Mouse (Mus musculus) stomach, embryonic 16.5 days (tissue): Measurements from ENCODE around the gene Unk. TPM values are rescaled to one million over a fixed set of nuclear protein-coding genes. Genes with fewer than 3 reads are reported as not detected.

Experiments used
- ATAC-seq: fragments of 200-750 bp; cut with Nextera tagmentation; 2 replicates; pipeline ENCODE4 v1.8.0; 2017; ENCODE audit warnings: moderate number of reproducible peaks, moderate TSS enrichment; ENCODE audit not compliant: insufficient read depth, low FRiP score
- H3K27ac ChIP-seq: fragments of 300-500 bp; sonication (generic); 2 replicates; pipeline ENCODE4 v1.5.1; 2014; ENCODE audit warnings: low read length
- H3K27me3 ChIP-seq: fragments of 300-500 bp; sonication (generic); 2 replicates; pipeline ENCODE4 v1.6.1; 2014; ENCODE audit warnings: low read length, control low read depth, mixed read lengths; ENCODE audit not compliant: control insufficient read depth, insufficient read depth
- H3K36me3 ChIP-seq: fragments of 300-500 bp; sonication (generic); 2 replicates; pipeline ENCODE4 v1.6.1; 2014; ENCODE audit warnings: low read length; ENCODE audit not compliant: control insufficient read depth, insufficient read depth
- H3K4me1 ChIP-seq: fragments of 300-500 bp; sonication (generic); 2 replicates; pipeline ENCODE4 v1.6.1; 2014; ENCODE audit warnings: low read length, control low read depth, mixed read lengths; ENCODE audit not compliant: control insufficient read depth, insufficient read depth
- H3K4me2 ChIP-seq: fragments of 300-500 bp; sonication (generic); 2 replicates; pipeline ENCODE4 v1.6.1; 2014; ENCODE audit warnings: low read depth, low read length, mixed read lengths
- H3K4me3 ChIP-seq: fragments of 300-500 bp; sonication (generic); replicated peaks from 2 replicates; pipeline ENCODE4 v1.5.1; 2014; ENCODE audit warnings: mild to moderate bottlenecking, low read length
- H3K9ac ChIP-seq: fragments of 300-500 bp; sonication (generic); 2 replicates; pipeline ENCODE4 v1.6.1; 2014; ENCODE audit warnings: low read length
- H3K9me3 ChIP-seq: fragments of 300-500 bp; sonication (generic); replicated peaks from 2 replicates; pipeline ENCODE4 v1.6.1; 2016; ENCODE audit warnings: low read length, control low read depth; ENCODE audit not compliant: control insufficient read depth
- WGBS: fragments of 180-500 bp; shearing (Covaris S2); extraction: QIAGEN DNeasy Blood & Tissue Kit; methylation state at CpG from one replicate; pipeline ENCODE4 v1.1.7; 2014; 5-methylcytosine and 5-hydroxymethylcytosine counted together
- polyA plus RNA-seq: library from polyadenylated mRNA; unstranded; fragments of >200 nt; fragmentation: Nextera tagmentation; extraction: Ambion mirVana; gene quantifications from 2 replicates; pipeline ENCODE4 v1.2.1, GENCODE M21; 2015

Unk gene
- polyA plus RNA-seq, 1 experiment from 2014 or later: 26.4 TPM

DNA sequence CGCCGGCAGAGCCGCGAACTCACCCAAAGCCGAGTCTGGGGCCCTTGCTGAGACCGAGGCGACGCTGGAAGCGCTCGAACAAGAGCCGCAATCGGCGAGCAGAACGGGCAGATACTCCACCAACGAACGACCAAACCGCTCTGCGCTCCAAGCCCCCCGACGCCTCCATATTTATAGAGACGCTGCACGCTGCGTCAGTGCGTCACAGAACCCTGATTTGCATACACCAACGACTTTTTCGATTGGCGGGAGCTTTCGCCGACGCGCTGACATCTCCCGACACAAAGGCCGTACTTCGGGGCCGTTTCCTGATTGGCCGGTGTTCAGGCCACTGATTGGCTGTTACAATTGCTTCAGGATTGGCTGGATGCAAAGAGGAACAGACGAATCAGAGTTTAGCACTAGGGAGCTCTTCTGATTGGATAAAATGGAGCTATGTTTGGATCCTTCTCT is 5.7 kb upstream of the Unk start:
- peak; percentile 97 for ATAC-seq
- under 1% methylated on average over 37 of the region's 37 CpGs for WGBS

DNA sequence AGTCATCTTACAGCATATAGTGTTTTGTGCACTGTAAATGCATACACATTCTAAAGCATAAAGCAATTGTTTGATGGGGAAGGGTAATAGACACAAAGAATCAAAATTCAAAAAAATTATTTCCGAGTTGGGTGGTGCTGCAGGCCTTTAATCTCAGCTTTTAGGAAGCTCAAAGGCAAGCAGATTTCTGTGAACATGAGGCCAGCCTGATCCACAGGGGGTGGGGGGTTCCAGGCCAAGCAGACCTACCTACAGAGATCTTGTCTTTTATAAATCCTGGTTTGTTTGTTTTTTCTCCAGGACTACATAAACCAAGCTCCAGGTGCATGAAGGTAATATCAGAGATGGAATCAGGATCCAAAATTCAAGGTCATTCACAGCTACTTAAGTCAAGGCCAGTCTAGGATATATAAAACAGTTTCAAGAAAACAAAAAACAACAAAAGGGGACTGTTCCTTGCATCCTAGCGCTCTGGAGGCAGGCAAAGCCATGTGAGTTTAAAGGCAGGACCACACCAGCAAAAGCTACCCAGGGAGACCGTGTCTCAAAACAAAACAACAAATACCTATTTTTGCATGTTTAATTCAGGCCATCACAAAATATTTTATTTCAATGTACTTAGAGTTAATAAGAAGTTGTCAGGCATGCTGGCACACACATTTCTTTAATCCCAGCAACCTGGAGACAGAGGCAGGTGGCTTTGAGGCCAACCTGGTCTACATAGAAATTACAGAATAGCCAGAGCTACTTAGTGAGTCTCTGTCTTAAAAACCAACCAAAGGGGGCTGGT is 4.9 kb upstream of the Unk start:
- no peaks in the 10 kb centered on the region; the same call in 1 of the 2 replicates for H3K36me3 ChIP-seq
- H3K9ac ChIP-seq: no peak overlapping the region
- no peak overlapping the region for H3K4me2 ChIP-seq
- no peaks in the 10 kb centered on the region for H3K9me3 ChIP-seq
- WGBS: 91% methylated on average over 3 of the region's 3 CpGs
- no peak for ATAC-seq
- H3K27ac ChIP-seq: no peak overlapping the region
- no peak overlapping the region for H3K4me3 ChIP-seq
- H3K4me1 ChIP-seq: peaks cover 6% of the 10 kb centered on the region; the same call in 1 of the 2 replicates
- H3K27me3 ChIP-seq: no peaks in the 10 kb centered on the region

More for the DNA sequence above, 5.7 kb upstream of the Unk start:
- Histone ChIP-seq H3K4me3 (peak overlapping the region; percentile 89), H3K36me3 (no peaks in the 10 kb centered on the region; the same call in 1 of the 2 replicates), H3K4me1 (peaks cover 2% of the 10 kb centered on the region; the same call in 1 of the 2 replicates), H3K9me3 (no peaks in the 10 kb centered on the region), H3K27ac (peak overlapping the region; percentile 100), H3K4me2 (no peak overlapping the region), H3K27me3 (no peaks in the 10 kb centered on the region), H3K9ac (peak overlapping the region; percentile 100)

DNA sequence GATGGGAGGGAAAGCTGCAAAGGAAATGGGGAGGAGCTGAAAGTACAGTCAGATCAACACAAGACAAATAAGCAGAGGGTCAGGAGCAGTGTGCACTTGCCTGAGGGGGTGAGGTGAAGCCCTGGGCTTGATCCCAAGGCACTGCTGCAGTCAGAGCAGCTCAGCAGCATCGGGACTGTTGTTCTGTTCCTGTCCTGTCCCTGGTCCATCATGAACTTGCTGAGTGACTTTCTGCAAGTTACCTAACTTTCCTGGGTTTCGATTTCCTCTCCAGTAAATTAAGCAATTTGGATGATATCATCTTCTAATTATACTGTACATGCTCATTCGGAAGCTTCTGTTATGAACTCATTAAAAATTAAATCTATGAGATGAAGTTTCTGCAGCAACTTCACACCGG is 2.4 kb upstream of the Unk start, which contains the start of gene H3f3b:
Gene H3f3b, minus strand, starts transcription at position 207 of the 400 bp plus-strand sequence.
- H3K4me3 ChIP-seq: no peak within 1 kb of the TSS
- H3K36me3 ChIP-seq: no peaks in the 10 kb centered on the region; the same call in 1 of the 2 replicates
- no peak within 1 kb of the TSS for H3K4me2 ChIP-seq
- H3K9ac ChIP-seq: no peak within 1 kb of the TSS
- H3K27me3 ChIP-seq: no peaks in the 10 kb centered on the region
- no peak within 1 kb of the TSS for H3K27ac ChIP-seq
- no peaks in the 10 kb centered on the region for H3K9me3 ChIP-seq
- peaks cover 18% of the 10 kb centered on the region; the same call in 1 of the 2 replicates for H3K4me1 ChIP-seq
- ATAC-seq: no peak
- WGBS: 65% methylated on average over 4 of the region's 4 CpGs

DNA sequence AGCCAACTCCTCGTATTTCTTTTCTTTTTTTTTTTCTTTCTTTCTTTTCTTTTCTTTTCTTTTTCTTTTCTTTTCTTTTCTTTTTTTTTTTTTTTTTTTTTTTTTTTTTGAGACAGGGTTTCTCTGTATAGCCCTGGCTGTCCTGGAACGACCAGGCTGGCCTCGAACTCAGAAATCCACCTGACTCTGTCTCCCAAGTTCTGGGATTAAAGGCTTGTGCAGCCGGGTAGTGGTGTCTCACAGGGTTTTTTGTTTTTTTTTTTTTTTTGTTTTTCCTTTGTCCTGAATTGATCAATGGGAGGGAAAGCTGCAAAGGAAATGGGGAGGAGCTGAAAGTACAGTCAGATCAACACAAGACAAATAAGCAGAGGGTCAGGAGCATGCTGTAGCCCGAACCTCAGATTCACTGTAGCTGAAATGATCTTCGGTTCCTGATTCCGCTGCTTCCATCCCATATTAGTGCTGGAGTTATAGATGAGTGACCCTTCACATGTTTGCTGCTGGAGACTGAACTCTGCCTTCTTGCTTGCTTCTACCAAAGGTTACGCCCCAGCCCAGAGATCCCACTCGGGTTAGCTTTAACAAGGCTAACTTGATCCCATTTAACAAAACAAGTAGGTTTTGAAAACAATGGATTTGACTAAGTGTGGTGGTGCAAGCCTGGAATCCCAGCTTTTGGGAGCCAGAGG is 1.8 kb upstream of the Unk start:
- Histone ChIP-seq H3K9ac (no peak overlapping the region), H3K4me3 (no peak overlapping the region), H3K27me3 (no peaks in the 10 kb centered on the region), H3K9me3 (no peaks in the 10 kb centered on the region), H3K36me3 (no peaks in the 10 kb centered on the region; the same call in 1 of the 2 replicates), H3K27ac (no peak overlapping the region), H3K4me2 (no peak overlapping the region), H3K4me1 (peaks cover 18% of the 10 kb centered on the region; the same call in 1 of the 2 replicates)
- ATAC-seq: no peak
- 75% methylated on average over 9 of the region's 9 CpGs for WGBS

DNA sequence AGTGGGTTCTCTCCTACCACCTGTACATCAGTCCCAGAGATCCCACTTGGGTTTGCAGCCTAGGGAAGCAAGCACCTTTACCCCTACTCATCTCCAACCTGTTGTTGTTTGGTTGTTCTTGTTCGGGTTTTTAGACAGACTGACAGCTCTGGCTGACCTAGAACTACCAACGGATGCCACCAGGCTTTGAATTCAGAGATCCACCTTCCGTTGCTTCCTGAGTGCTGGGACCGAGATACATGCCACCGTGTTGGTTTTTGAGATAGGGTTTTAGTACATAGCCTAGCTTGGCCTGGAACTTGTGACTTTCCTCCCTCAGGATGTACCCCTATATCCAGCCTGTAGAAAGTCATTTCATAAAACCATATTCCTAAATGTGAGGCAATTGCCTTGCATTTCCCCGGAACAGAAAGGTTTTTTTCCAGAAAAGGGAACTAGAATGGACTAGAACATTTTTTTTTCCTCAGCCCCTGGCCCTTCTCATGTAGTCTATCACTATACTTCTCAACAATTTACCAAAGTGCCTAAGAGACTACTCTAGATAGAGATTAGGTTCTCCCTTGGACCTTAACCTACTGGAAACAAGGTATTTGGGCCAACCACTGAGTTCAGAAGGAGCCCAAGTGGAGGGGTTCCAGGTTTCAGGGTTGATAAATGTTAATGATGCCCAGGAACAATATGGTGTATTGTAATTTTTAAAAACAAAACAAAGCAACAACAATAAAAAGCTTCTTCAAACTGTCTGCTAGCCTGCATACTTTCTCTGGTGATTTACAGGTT is 846 bp upstream of the Unk start:
- WGBS: 74% methylated on average over 6 of the region's 6 CpGs

DNA sequence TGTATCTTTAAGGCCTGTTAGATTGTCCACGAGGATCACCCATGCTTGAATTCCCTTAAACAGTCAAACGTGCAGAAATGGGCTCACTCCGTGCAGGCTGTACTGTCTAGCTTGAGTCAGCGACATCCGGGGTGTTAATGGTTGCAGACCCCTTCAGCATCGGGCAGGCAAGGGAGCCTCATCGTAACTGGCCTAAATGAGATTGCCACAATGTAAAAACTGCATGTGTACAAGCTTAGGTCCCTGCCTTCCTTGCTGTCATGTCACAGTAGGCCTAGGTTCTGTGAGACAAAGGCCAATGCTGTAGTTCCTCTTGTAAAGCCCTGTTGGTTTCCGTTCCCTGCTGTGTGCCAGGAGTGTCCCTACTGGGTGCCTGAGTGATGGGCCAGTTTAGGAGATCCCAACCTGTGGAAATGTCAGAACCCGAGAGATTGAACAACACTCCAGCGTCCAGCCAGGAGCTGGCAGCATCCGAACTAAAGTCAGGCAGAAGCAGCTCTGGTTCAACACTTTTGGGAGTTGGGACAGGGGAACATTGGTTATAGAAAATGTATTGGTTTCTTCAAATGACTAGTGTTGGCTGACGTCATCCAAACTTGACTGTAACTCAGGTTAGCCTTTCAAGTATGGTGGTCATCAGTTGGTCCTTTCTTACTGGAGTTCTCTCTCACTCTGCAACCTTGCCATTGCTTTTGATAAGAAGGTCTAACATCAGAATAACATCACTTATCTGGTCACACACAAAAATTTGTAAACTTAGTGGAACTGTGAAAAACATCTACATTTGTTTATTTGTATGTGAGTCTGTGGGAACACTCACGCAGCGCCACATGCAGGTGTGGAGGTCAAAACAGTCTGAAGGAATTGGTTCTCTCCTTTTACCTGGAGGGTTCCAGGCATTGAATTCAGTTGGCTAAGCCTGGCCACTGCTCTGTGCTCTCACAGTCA is 1.1 kb downstream of the Unk start:
- Histone ChIP-seq H3K4me1 (peaks cover 18% of the 10 kb centered on the region; the same call in 1 of the 2 replicates), H3K27me3 (no peaks in the 10 kb centered on the region), H3K36me3 (no peaks in the 10 kb centered on the region), H3K9me3 (no peaks in the 10 kb centered on the region), H3K27ac (peak overlapping the region; percentile 99), H3K4me2 (peak overlapping the region; percentile 77), H3K9ac (peak overlapping the region; percentile 93), H3K4me3 (peak overlapping the region; percentile 68)
- ATAC-seq: no peak
- 23% methylated on average over 14 of the region's 14 CpGs for WGBS

More for the DNA sequence above, 846 bp upstream of the Unk start:
- H3K27me3 ChIP-seq: no peaks in the 10 kb centered on the region
- H3K4me3 ChIP-seq: peak overlapping the region; percentile 68
- no peaks in the 10 kb centered on the region for H3K36me3 ChIP-seq
- H3K9me3 ChIP-seq: no peaks in the 10 kb centered on the region
- H3K27ac ChIP-seq: peak overlapping the region; percentile 22; the same call in 1 of the 2 replicates
- ATAC-seq: no peak
- peak overlapping the region; percentile 73 for H3K9ac ChIP-seq
- H3K4me1 ChIP-seq: peaks cover 18% of the 10 kb centered on the region; the same call in 1 of the 2 replicates
- H3K4me2 ChIP-seq: peak overlapping the region; percentile 63

DNA sequence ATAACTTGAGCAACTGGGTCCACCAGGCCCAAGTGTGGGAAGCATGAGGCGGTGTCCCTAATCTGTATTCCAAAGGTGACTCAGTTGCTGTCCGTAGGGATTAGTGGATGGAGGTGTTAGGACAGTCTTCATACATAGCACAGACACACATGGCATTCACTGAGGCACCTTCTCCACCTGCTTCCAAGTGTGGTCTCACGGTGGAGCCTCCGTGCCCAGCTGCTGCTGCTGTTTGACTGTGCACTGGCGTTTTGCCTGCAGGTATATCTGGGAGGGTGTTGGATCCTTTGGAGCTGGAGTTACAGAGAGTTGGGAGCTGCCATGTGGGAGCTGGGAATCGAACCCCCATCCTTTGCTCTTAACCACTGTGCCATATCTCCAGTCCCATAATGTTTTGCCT is 4.5 kb downstream of the Unk start:
- no peak for ATAC-seq
- no peak overlapping the region for H3K9ac ChIP-seq
- no peak overlapping the region for H3K4me3 ChIP-seq
- H3K4me2 ChIP-seq: no peak overlapping the region
- H3K4me1 ChIP-seq: peaks cover 16% of the 10 kb centered on the region; the same call in 1 of the 2 replicates
- H3K9me3 ChIP-seq: no peaks in the 10 kb centered on the region
- H3K27me3 ChIP-seq: no peaks in the 10 kb centered on the region
- WGBS: 95% methylated on average over 6 of the region's 6 CpGs
- H3K27ac ChIP-seq: no peak overlapping the region
- H3K36me3 ChIP-seq: no peaks in the 10 kb centered on the region

DNA sequence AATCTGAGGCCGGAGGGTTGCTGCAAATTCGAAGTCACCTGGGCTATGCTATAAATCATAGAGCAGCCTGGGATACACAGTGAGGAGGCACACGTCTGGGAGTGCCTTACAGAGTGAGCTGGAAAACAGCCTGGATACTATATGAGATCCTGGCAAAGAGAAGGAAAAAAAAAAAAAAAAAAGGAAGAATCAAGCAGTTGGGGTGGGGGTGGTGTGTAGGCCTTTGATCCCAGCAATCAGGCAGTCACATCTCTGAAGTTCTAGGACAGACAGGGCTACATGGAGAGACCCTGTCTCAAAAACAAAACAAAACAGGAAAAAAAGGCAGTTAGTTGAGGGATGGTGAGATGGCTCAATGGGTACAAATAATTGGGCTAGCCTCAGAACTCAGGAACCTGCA is 6.5 kb downstream of the Unk start:
- Histone ChIP-seq H3K27me3 (no peaks in the 10 kb centered on the region), H3K9me3 (no peaks in the 10 kb centered on the region), H3K9ac (no peak overlapping the region), H3K4me2 (no peak overlapping the region), H3K4me3 (no peak overlapping the region), H3K4me1 (0 out of 2 replicates have a peak, but pooled peaks cover 7% of the 10 kb centered on the region), H3K27ac (no peak overlapping the region), H3K36me3 (peaks cover 4% of the 10 kb centered on the region)
- no peak for ATAC-seq
- 75% methylated on average over 3 of the region's 3 CpGs for whole genome bisulfite sequencing
